Mouse (Mus musculus) frontal cortex, postnatal 10 days (tissue): ENCODE data around the gene Hpse2.
"Not testable (repeated sequence)": the region's sequence is repeated elsewhere in the genome, so short reads cannot be mapped to it uniquely, and the experiment has no call there.

Experiments used
- DNase-seq, 2 experiments: peaks; one replicate each; pipeline ENCODE4 v3.0.0; 2022; ENCODE audit warnings: low spot score in 2 of 2, mixed read lengths in 1 of 2

The Hpse2 gene

GRCm38 (mm10) chr19:42857096-42857495 lies 531.1 kb downstream of the Hpse2 start:
- no peak for DNase-seq

DNA sequence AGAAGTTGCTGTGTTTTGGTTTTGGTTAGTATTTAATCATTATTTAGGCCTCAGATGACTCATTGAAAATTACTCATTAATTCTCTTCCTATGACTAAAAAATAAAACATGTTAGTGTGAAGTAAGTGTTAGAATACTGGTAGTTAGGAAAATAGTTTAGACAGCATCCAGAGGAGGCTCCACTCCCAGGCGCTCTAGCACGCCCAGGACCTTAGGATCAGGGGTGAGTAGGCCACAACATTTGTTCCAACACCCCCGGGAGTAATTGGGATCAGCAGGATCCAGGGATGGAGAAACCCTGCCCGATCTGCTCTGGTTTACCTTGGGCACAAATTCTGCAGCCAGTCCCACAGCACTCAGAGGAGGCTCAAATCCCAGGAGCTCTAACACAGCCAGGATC lies 532.5 kb downstream of the Hpse2 start:
- no peak for DNase-seq

DNA sequence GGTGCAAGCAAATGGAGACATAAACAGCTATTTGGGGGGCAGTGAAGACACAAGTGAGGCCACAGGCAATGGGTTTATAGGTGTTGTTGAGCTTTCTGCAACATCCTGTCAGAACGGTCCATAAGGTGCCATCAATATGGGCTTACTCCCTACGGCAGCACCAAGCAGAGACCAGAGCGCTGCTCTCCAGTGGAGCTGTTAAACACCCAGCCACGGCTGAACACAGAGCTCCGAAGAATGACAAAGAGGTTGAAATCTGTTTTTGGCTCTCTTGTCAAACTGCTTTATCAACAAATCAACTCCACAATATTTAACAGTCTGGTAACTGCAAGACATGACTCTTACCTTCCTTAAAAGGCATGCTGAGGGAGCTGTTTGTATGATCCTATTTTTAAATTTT lies 537.7 kb downstream of the Hpse2 start:
- no peak for DNase-seq

GRCm38 (mm10) chr19:42839621-42840294 lies 548.4 kb downstream of the Hpse2 start:
- no peak for DNase-seq

DNA sequence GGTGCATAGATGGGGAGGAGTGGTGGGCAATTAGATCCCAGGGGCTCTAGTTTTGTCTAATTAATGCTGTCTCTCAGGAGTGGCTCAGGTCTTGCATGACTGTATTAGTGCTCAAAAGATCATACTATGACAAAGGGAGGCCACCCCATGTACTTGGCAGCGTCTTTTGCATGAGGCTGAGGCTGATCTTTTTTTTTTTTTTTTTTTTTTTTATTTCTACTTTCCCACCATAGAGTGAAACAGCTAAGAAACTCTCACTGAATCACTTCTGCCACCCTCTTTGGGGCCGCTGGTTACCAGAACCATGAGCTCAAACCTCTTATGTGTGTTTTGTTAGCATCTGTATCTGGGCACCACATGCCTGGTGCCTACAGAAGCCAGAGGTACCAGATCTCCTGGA lies 549.0 kb downstream of the Hpse2 start:
- no peak for DNase-seq

DNA sequence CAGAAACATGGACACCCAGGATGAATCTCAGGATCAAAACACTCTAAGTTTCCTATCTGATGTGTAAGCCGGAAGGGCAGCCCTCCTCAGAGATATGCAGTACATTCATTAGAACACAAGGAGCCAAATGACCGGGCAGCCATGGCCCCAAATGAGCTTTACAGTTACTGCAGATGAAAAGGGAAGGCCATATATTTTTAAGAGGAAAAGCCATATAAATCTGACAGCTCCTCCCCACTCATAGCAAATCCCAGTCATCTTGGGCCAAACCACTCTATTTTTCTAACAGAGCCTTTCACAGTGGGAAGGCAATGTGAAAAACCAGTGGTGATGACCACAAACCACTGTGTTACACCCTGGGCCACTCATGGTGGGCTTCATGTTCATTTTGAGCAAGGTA lies 549.9 kb downstream of the Hpse2 start:
- no peak for DNase-seq

- no peak for DNase-seq
Measured at GRCm38 (mm10) chr19:42837591-42837990, 550.6 kb downstream of the Hpse2 start.

- no peak for DNase-seq
Measured at GRCm38 (mm10) chr19:42833126-42833525, 555.0 kb downstream of the Hpse2 start.

GRCm38 (mm10) chr19:42832251-42832650 lies 555.9 kb downstream of the Hpse2 start:
- DNase-seq, result no peak

GRCm38 (mm10) chr19:42829196-42829595 lies 559.0 kb downstream of the Hpse2 start:
- no peak for DNase-seq

- no peak for DNase-seq
Measured at GRCm38 (mm10) chr19:42827843-42828242, 560.3 kb downstream of the Hpse2 start.

- no peak for DNase-seq
Measured at GRCm38 (mm10) chr19:42820109-42820508, 568.0 kb downstream of the Hpse2 start.

- DNase-seq, result no peak
Measured at GRCm38 (mm10) chr19:42817761-42818160, 570.4 kb downstream of the Hpse2 start.

GRCm38 (mm10) chr19:42816261-42816660 lies 571.9 kb downstream of the Hpse2 start:
- DNase-seq, result no peak

GRCm38 (mm10) chr19:42810140-42810539 lies 578.0 kb downstream of the Hpse2 start:
- DNase-seq, result no peak

GRCm38 (mm10) chr19:42809491-42809890 lies 578.7 kb downstream of the Hpse2 start:
- no peak for DNase-seq

DNA sequence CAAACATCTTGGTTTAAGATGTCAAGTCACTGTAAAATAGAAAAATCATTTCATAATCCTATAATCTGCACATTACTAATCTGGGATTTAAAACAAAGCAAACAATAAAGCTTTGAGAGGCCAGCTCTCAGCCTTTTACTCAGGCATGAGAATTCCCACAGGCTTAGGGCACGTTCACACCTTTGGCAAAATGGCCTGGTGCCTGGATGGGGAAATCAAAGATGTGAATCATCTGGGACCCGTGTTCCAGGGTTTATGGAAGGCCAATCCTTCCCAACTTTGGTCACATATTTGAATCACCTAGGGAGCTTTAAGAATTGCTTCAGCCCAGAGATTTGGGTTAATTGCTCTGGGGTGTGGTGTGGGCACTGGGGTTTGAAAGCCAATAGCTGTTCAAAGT lies 590.3 kb downstream of the Hpse2 start:
- DNase-seq, result no peak

GRCm38 (mm10) chr19:42795801-42796200 lies 592.4 kb downstream of the Hpse2 start:
- no peak for DNase-seq

DNA sequence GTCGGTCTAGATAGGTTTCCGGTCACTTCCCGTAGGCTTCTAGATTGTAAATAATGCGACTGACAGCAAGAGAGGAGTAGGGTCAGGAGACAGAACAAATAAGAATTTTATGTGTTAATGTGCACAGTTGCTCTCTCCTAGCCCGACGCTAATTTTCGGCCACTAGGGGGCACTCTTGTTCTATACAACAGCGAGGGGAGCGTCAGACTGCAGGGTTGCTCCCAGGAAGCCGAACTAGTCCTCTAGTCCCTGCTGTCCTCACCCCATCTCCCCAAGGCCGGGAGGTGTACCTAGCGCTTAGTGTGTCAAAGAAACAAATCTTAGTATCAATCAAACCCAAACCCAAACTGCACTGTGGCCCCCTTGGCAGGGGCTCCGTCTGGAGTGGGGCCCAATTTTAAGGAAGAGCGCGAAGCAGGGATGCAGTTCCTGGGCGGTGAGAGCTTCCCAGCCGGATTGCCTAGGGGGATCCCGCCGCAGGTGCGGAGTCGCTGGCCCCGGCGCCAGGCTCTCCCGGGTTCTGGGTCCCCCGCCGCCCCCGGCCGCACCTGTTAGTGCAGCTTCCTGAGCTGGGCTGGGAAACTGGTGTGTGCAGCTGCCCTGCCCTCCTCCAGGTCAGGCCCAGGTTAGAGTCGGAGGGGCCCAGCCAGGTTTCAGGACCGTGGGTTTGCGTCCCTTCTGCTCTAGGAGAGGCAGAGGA lies 593.1 kb downstream of the Hpse2 start:
- DNase-seq, result peak; percentile 79 to 88

- DNase-seq, result no peak
Measured at GRCm38 (mm10) chr19:42788311-42788710, 599.8 kb downstream of the Hpse2 start.

- no peak for DNase-seq
Measured at GRCm38 (mm10) chr19:42785562-42786220, 602.5 kb downstream of the Hpse2 start.

GRCm38 (mm10) chr19:42785129-42785528 lies 603.0 kb downstream of the Hpse2 start:
- no peak for DNase-seq

DNA sequence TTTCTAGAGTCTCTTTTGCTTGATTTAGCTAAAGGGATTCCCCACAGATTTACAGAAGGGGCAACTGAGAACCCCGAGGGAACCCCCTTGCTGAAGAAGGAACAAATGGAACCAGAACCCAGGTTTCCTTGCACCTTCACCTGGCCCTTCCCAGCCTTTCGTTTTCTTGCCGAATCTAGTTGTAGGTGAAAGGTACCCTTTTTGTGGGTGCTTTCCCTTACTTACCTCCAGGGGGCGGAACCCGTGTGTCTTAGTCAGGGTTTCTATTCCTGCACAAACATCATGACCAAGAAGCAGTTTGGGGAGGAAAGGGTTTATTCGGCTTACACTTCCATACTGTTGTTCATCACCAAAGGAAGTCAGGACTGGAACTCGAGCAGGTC lies 608.0 kb downstream of the Hpse2 start:
- DNase-seq, result not testable (repeated sequence)
